Mouse (Mus musculus) cortical plate, adult 2 months (tissue): ENCODE results near the gene Nr2f6.

Source experiments
- CTCF ChIP-seq: fragments of 200-500 bp; IDR thresholded peaks from 2 replicates; pipeline ENCODE4 v1.5.1; 2011; ENCODE audit warnings: mild to moderate bottlenecking, control low read depth, low read length; ENCODE audit not compliant: insufficient read depth; ENCODE audit errors: extremely low read depth
- POLR2A ChIP-seq: fragments of 200-500 bp; IDR thresholded peaks from 2 replicates; pipeline ENCODE4 v1.6.1; 2011; ENCODE audit warnings: mild to moderate bottlenecking, low read length, control low read depth; ENCODE audit not compliant: insufficient read depth; ENCODE audit errors: extremely low read depth

GRCm38 (mm10) chr8:71366771-71367528, 14.8 kb downstream of the Nr2f6 start, which contains the start of gene Use1:
- peak; percentile 72 for TF ChIP-seq POLR2A
- TF ChIP-seq CTCF: no peak
